Mouse (Mus musculus): ENCODE data around the gene Kdm6a. TPM values are rescaled to one million over a fixed set of nuclear protein-coding genes. Genes with fewer than 3 reads are reported as not detected.

Gene Kdm6a
- polyA plus RNA-seq, 1 experiment from 2014 or later: 17.8 TPM

- Histone ChIP-seq H3K27me3 (no peaks in the 10 kb centered on the region), H3K4me2 (no peak overlapping the region), H3K27ac (replicated peaks) (no peak overlapping the region), H3K9me3 (no peaks in the 10 kb centered on the region), H3K4me3 (no peak overlapping the region), H3K9ac (no peak overlapping the region), H3K4me1 (replicated peaks) (0 out of 2 replicates have a peak, but pooled peaks cover 3% of the 10 kb centered on the region), H3K36me3 (no peaks in the 10 kb centered on the region)
- no peak for ATAC-seq (ENCODE audit: low read depth)
- 96% methylated on average over 1 of the region's 1 CpGs for WGBS
Observed at GRCm38 (mm10) chrX:18179492-18179891, 17.1 kb downstream of the Kdm6a start.

- Histone ChIP-seq H3K4me3 (no peak overlapping the region), H3K9me3 (no peaks in the 10 kb centered on the region), H3K4me2 (no peak overlapping the region), H3K27ac (replicated peaks) (no peak overlapping the region), H3K9ac (no peak overlapping the region), H3K36me3 (no peaks in the 10 kb centered on the region), H3K4me1 (replicated peaks) (no peaks in the 10 kb centered on the region; the same call in 1 of the 2 replicates), H3K27me3 (no peaks in the 10 kb centered on the region)
- ATAC-seq (ENCODE audit: low read depth): no peak
Observed at GRCm38 (mm10) chrX:18187203-18187602, 24.8 kb downstream of the Kdm6a start.

GRCm38 (mm10) chrX:18188293-18188692, 25.9 kb downstream of the Kdm6a start:
- Histone ChIP-seq H3K4me1 (replicated peaks) (no peaks in the 10 kb centered on the region; the same call in 1 of the 2 replicates), H3K27me3 (no peaks in the 10 kb centered on the region), H3K4me2 (no peak overlapping the region), H3K9ac (no peak overlapping the region), H3K9me3 (no peaks in the 10 kb centered on the region), H3K36me3 (no peaks in the 10 kb centered on the region), H3K27ac (replicated peaks) (no peak overlapping the region), H3K4me3 (no peak overlapping the region)
- 94% methylated on average over 2 of the region's 2 CpGs for WGBS
- ATAC-seq (ENCODE audit: low read depth): no peak

GRCm38 (mm10) chrX:18239572-18239971, 77.2 kb downstream of the Kdm6a start:
- 87% methylated on average over 1 of the region's 1 CpGs for WGBS
- Histone ChIP-seq H3K4me2 (no peak overlapping the region), H3K4me3 (no peak overlapping the region), H3K4me1 (replicated peaks) (no peaks in the 10 kb centered on the region), H3K9me3 (no peaks in the 10 kb centered on the region), H3K36me3 (peaks cover 12% of the 10 kb centered on the region), H3K27ac (replicated peaks) (no peak overlapping the region), H3K27me3 (no peaks in the 10 kb centered on the region), H3K9ac (no peak overlapping the region)
- no peak for ATAC-seq (ENCODE audit: low read depth)

- H3K4me1 ChIP-seq (replicated peaks): no peaks in the 10 kb centered on the region
- H3K9ac ChIP-seq: no peak overlapping the region
- no peak overlapping the region for H3K4me3 ChIP-seq
- peaks cover 23% of the 10 kb centered on the region for H3K36me3 ChIP-seq
- H3K4me2 ChIP-seq: no peak overlapping the region
- H3K9me3 ChIP-seq: no peaks in the 10 kb centered on the region
- WGBS: 97% methylated on average over 4 of the region's 4 CpGs
- no peak overlapping the region for H3K27ac ChIP-seq (replicated peaks)
- no peaks in the 10 kb centered on the region for H3K27me3 ChIP-seq
- no peak for ATAC-seq (ENCODE audit: low read depth)
Observed at GRCm38 (mm10) chrX:18250621-18251020, 88.2 kb downstream of the Kdm6a start.

- Histone ChIP-seq H3K4me1 (replicated peaks) (no peaks in the 10 kb centered on the region), H3K36me3 (peaks cover 29% of the 10 kb centered on the region), H3K9me3 (no peaks in the 10 kb centered on the region), H3K4me3 (no peak overlapping the region), H3K27ac (replicated peaks) (no peak overlapping the region), H3K27me3 (no peaks in the 10 kb centered on the region), H3K9ac (no peak overlapping the region), H3K4me2 (no peak overlapping the region)
- peak; percentile 80 for ATAC-seq (ENCODE audit: low read depth)
- WGBS: 52% methylated on average over 4 of the region's 4 CpGs
Observed at GRCm38 (mm10) chrX:18254767-18255166, 92.4 kb downstream of the Kdm6a start.

GRCm38 (mm10) chrX:18258238-18258809, 95.9 kb downstream of the Kdm6a start:
- H3K4me1 ChIP-seq (replicated peaks): no peaks in the 10 kb centered on the region
- no peak overlapping the region for H3K4me3 ChIP-seq
- H3K4me2 ChIP-seq: no peak overlapping the region
- H3K27ac ChIP-seq (replicated peaks): no peak overlapping the region
- no peaks in the 10 kb centered on the region for H3K9me3 ChIP-seq
- no peak overlapping the region for H3K9ac ChIP-seq
- peaks cover 17% of the 10 kb centered on the region for H3K36me3 ChIP-seq
- H3K27me3 ChIP-seq: no peaks in the 10 kb centered on the region
- WGBS: 93% methylated on average over 8 of the region's 8 CpGs
- no peak for ATAC-seq (ENCODE audit: low read depth)

- 83% methylated on average over 5 of the region's 5 CpGs for WGBS
- H3K27ac ChIP-seq (replicated peaks): no peak overlapping the region
- no peaks in the 10 kb centered on the region for H3K27me3 ChIP-seq
- H3K9ac ChIP-seq: no peak overlapping the region
- H3K4me1 ChIP-seq (replicated peaks): no peaks in the 10 kb centered on the region
- H3K9me3 ChIP-seq: no peaks in the 10 kb centered on the region
- no peak for ATAC-seq (ENCODE audit: low read depth)
- H3K4me3 ChIP-seq: no peak overlapping the region
- no peak overlapping the region for H3K4me2 ChIP-seq
- peaks cover 6% of the 10 kb centered on the region; the same call in 1 of the 2 replicates for H3K36me3 ChIP-seq
Observed at GRCm38 (mm10) chrX:18278561-18278960, 116.2 kb downstream of the Kdm6a start.

- Histone ChIP-seq H3K36me3 (peaks cover 6% of the 10 kb centered on the region; the same call in 1 of the 2 replicates), H3K4me1 (replicated peaks) (no peaks in the 10 kb centered on the region), H3K27ac (replicated peaks) (no peak overlapping the region), H3K9me3 (no peaks in the 10 kb centered on the region), H3K4me2 (no peak overlapping the region), H3K9ac (no peak overlapping the region), H3K4me3 (no peak overlapping the region), H3K27me3 (no peaks in the 10 kb centered on the region)
- no peak for ATAC-seq (ENCODE audit: low read depth)
Observed at GRCm38 (mm10) chrX:18280134-18280533, 117.8 kb downstream of the Kdm6a start.

Other genes starting within 250 kb of the Kdm6a start
- gene Dusp21, start 16.7 kb upstream of the Kdm6a start, polyA plus RNA-seq (2015; fragmentation: Nextera tagmentation; extraction: Ambion mirVana): not detected in 2 replicates

Measured in neural tube, embryonic 13.5 days (tissue).